Mouse (Mus musculus) cerebellum, adult (tissue): ENCODE data around the gene Bri3.
"Not testable (repeated sequence)": the region's sequence is repeated elsewhere in the genome, so short reads cannot be mapped to it uniquely, and the experiment has no call there.

Experiments used
- ATAC-seq: cut with Nextera tagmentation; 2 replicates; pipeline ENCODE4 v1.9.2; 2017; ENCODE audit warnings: mild to moderate bottlenecking, moderate library complexity, mixed read lengths; ENCODE audit not compliant: insufficient number of reproducible peaks, low FRiP score, low TSS enrichment

Bri3 gene

GRCm38 (mm10) chr5:144352250-144353047 lies 108.2 kb downstream of the Bri3 start:
- ATAC-seq = no peak

GRCm38 (mm10) chr5:144356776-144357455 lies 112.7 kb downstream of the Bri3 start:
- ATAC-seq = no peak

- no peak for ATAC-seq
Observed at GRCm38 (mm10) chr5:144357551-144357880, 113.3 kb downstream of the Bri3 start.

GRCm38 (mm10) chr5:144357881-144358591 lies 113.8 kb downstream of the Bri3 start, which contains the start of gene Baiap2l1:
TSS of gene Baiap2l1 (minus strand) at chr5:144358112.
- no peak; the same call in 1 of the 2 replicates for ATAC-seq

- peak; percentile 45; the same call in 1 of the 2 replicates for ATAC-seq
Observed at GRCm38 (mm10) chr5:144358592-144358917, 114.3 kb downstream of the Bri3 start.

- no peak for ATAC-seq
Observed at GRCm38 (mm10) chr5:144359886-144360285, 115.6 kb downstream of the Bri3 start.

- no peak for ATAC-seq
Observed at GRCm38 (mm10) chr5:144360346-144360745, 116.1 kb downstream of the Bri3 start.

GRCm38 (mm10) chr5:144364680-144365357 lies 120.6 kb downstream of the Bri3 start:
- ATAC-seq = no peak

- not testable (repeated sequence) for ATAC-seq
Observed at GRCm38 (mm10) chr5:144366551-144366950, 122.3 kb downstream of the Bri3 start.

GRCm38 (mm10) chr5:144368661-144369205 lies 124.5 kb downstream of the Bri3 start:
- no peak for ATAC-seq

- no peak for ATAC-seq
Observed at GRCm38 (mm10) chr5:144370986-144371385, 126.7 kb downstream of the Bri3 start.

- no peak for ATAC-seq
Observed at GRCm38 (mm10) chr5:144372177-144372576, 127.9 kb downstream of the Bri3 start.

GRCm38 (mm10) chr5:144372885-144373284 lies 128.6 kb downstream of the Bri3 start:
- ATAC-seq = no peak

GRCm38 (mm10) chr5:144379431-144379830 lies 135.2 kb downstream of the Bri3 start:
- ATAC-seq = no peak

GRCm38 (mm10) chr5:144380689-144381088 lies 136.5 kb downstream of the Bri3 start:
- ATAC-seq = no peak

- no peak for ATAC-seq
Observed at GRCm38 (mm10) chr5:144381782-144382181, 137.5 kb downstream of the Bri3 start.

- ATAC-seq = no peak
Observed at GRCm38 (mm10) chr5:144383936-144384335, 139.7 kb downstream of the Bri3 start.

- ATAC-seq = peak; percentile 15; the same call in 1 of the 2 replicates
Observed at GRCm38 (mm10) chr5:144387851-144388250, 143.6 kb downstream of the Bri3 start.

GRCm38 (mm10) chr5:144394142-144394541 lies 149.9 kb downstream of the Bri3 start:
- no peak for ATAC-seq

GRCm38 (mm10) chr5:144397566-144397965 lies 153.3 kb downstream of the Bri3 start:
- no peak for ATAC-seq
